Comparison of ENCODE assay signal across 7 mouse cellular contexts in genomic region chr10:30600094-30600534, GRCm38 (mm10). TPM values are rescaled to one million over a fixed set of nuclear protein-coding genes. Genes with fewer than 3 reads are reported as not detected.
DNase-seq lines count a peak whose midpoint lies in the region; ATAC-seq and TF ChIP-seq lines count a peak whose summit lies in the region.

No protein-coding gene starts in this region.

- TF ChIP-seq POLR2A in cortical plate, adult 2 months (IDR thresholded peaks at IDR 0.05; ENCODE audit: extremely low read depth, insufficient read depth, low read length): no peak

- H3K4me2 ChIP-seq in lung, postnatal 0 days (replicated peaks; ENCODE audit: low read depth, low read length): peak overlapping the region; percentile 84
- peak overlapping the region; percentile 86 for H3K4me2 ChIP-seq in hindbrain, embryonic 15.5 days
- H3K4me2 ChIP-seq in midbrain, embryonic 14.5 days (ENCODE audit: low read length): peak overlapping the region; percentile 86

- peak overlapping the region; percentile 88 for H3K4me3 ChIP-seq in lung, postnatal 0 days (ENCODE audit: low read depth, low read length)
- peak overlapping the region; percentile 86 for H3K4me3 ChIP-seq in cortical plate, adult 2 months (ENCODE audit: insufficient read depth, low read length)
- peak overlapping the region; percentile 71 for H3K4me3 ChIP-seq in hindbrain, embryonic 15.5 days
- H3K4me3 ChIP-seq in midbrain, embryonic 14.5 days (replicated peaks; ENCODE audit: low read depth, low read length): peak overlapping the region; percentile 62

- H3K27ac ChIP-seq in lung, postnatal 0 days (ENCODE audit: low read length): peak overlapping the region; percentile 88
- no peak overlapping the region for H3K27ac ChIP-seq in cortical plate, adult 2 months (ENCODE audit: insufficient read depth, low read length)
- peak overlapping the region; percentile 85 for H3K27ac ChIP-seq in hindbrain, embryonic 15.5 days (replicated peaks)
- H3K27ac ChIP-seq in midbrain, embryonic 14.5 days (replicated peaks; ENCODE audit: low read depth, low read length): peak overlapping the region; percentile 80

- WGBS in lung, postnatal 0 days: under 1% methylated on average over 18 of the region's 27 CpGs
- WGBS in hindbrain, embryonic 15.5 days: under 1% methylated on average over 27 of the region's 27 CpGs
- under 1% methylated on average over 25 of the region's 27 CpGs for WGBS in midbrain, embryonic 14.5 days

- ATAC-seq in lung, postnatal 0 days: peak; percentile 80
- peak; percentile 88 for ATAC-seq in hindbrain, embryonic 15.5 days (ENCODE audit: low FRiP score, low read depth)
- ATAC-seq in midbrain, embryonic 14.5 days (ENCODE audit: low FRiP score, low TSS enrichment): peak; percentile 88

- H3K4me1 ChIP-seq in lung, postnatal 0 days (ENCODE audit: insufficient read depth, low read depth, low read length): 0 out of 2 replicates have a peak, but pooled peaks cover 2% of the 10 kb centered on the region
- H3K4me1 ChIP-seq in cortical plate, adult 2 months (ENCODE audit: control insufficient read depth, insufficient read depth, low read length): 0 out of 2 replicates have a peak, but pooled peaks cover 1% of the 10 kb centered on the region
- H3K4me1 ChIP-seq in hindbrain, embryonic 15.5 days (replicated peaks): peaks cover 21% of the 10 kb centered on the region
- H3K4me1 ChIP-seq in midbrain, embryonic 14.5 days (ENCODE audit: control insufficient read depth, insufficient read depth, low read length): peaks cover 18% of the 10 kb centered on the region

- no peak for TF ChIP-seq EP300 in lung, postnatal 0 days (IDR thresholded peaks at IDR 0.05)

- no peak for TF ChIP-seq CTCF in lung, postnatal 0 days (IDR thresholded peaks at IDR 0.05)
- no peak for TF ChIP-seq CTCF in cortical plate, adult 2 months (IDR thresholded peaks at IDR 0.05; ENCODE audit: extremely low read depth, insufficient read depth, low read length)

- no peaks in the 10 kb centered on the region for H3K27me3 ChIP-seq in lung, postnatal 0 days (replicated peaks; ENCODE audit: insufficient read depth, low read length)
- H3K27me3 ChIP-seq in hindbrain, embryonic 15.5 days: no peaks in the 10 kb centered on the region
- no peaks in the 10 kb centered on the region for H3K27me3 ChIP-seq in midbrain, embryonic 14.5 days (ENCODE audit: control insufficient read depth, insufficient read depth, low read length)

- H3K9ac ChIP-seq in lung, postnatal 0 days (replicated peaks; ENCODE audit: low read depth): peak overlapping the region; percentile 72
- peak overlapping the region; percentile 77 for H3K9ac ChIP-seq in hindbrain, embryonic 15.5 days
- peak overlapping the region; percentile 65 for H3K9ac ChIP-seq in midbrain, embryonic 14.5 days (replicated peaks; ENCODE audit: low read length)

- intact Hi-C loops in gastrocnemius, postnatal 14 days (cut with DNase I; ENCODE audit: low total_unique reads): no loop called here

- peak; percentile 39 for DNase-seq in lung, postnatal 0 days (ENCODE audit: low spot score)
- no peak for DNase-seq in lung, postnatal 25 days (ENCODE audit: low spot score)
- DNase-seq in midbrain, embryonic 14.5 days: no peak
- DNase-seq in spleen, postnatal 14 days (ENCODE audit: low spot score in 2 of 2): no peak
- DNase-seq in gastrocnemius, postnatal 14 days: no peak

- H3K9me3 ChIP-seq in lung, postnatal 0 days (ENCODE audit: low read length): no peaks in the 10 kb centered on the region
- H3K9me3 ChIP-seq in hindbrain, embryonic 15.5 days: no peaks in the 10 kb centered on the region
- H3K9me3 ChIP-seq in midbrain, embryonic 14.5 days (ENCODE audit: control insufficient read depth, low read length): no peaks in the 10 kb centered on the region

- no peaks in the 10 kb centered on the region for H3K36me3 ChIP-seq in lung, postnatal 0 days (ENCODE audit: insufficient read depth, low read length)
- H3K36me3 ChIP-seq in hindbrain, embryonic 15.5 days: peaks cover 20% of the 10 kb centered on the region
- H3K36me3 ChIP-seq in midbrain, embryonic 14.5 days (ENCODE audit: control insufficient read depth, insufficient read depth, low read length): peaks cover 20% of the 10 kb centered on the region

RNA-seq across cellular contexts. Expression of gene Trmt11, which starts 0.4 kb away (rescaled TPM):
- 14.8 and 15.4 TPM in 2 replicates for polyA plus RNA-seq in lung, postnatal 0 days (2015; fragmentation: Nextera tagmentation; extraction: Ambion mirVana)
- 4.7 and 5.1 TPM in 2 replicates for polyA plus RNA-seq in cortical plate, adult 2 months (2012; rRNA removed)
- polyA plus RNA-seq in hindbrain, embryonic 15.5 days (2015; fragmentation: Nextera tagmentation; extraction: Ambion mirVana): 20.0 and 21.0 TPM in 2 replicates
- polyA plus RNA-seq in midbrain, embryonic 14.5 days (2014; fragmentation: Nextera tagmentation; extraction: Ambion mirVana): 19.7 TPM in 2 replicates
- 1 to 10 TPM; 3.6 to 4.0 TPM for total RNA-seq in gastrocnemius, postnatal 14 days (2021)

RNA-seq across cellular contexts. Expression of gene Hint3, which starts 29.3 kb away (rescaled TPM):
- polyA plus RNA-seq in lung, postnatal 0 days (2015; fragmentation: Nextera tagmentation; extraction: Ambion mirVana): 37.2 and 46.0 TPM in 2 replicates
- polyA plus RNA-seq in cortical plate, adult 2 months (2012; rRNA removed): 20.2 and 20.4 TPM in 2 replicates
- polyA plus RNA-seq in hindbrain, embryonic 15.5 days (2015; fragmentation: Nextera tagmentation; extraction: Ambion mirVana): 17.7 and 20.8 TPM in 2 replicates
- polyA plus RNA-seq in midbrain, embryonic 14.5 days (2014; fragmentation: Nextera tagmentation; extraction: Ambion mirVana): 21.8 TPM in 2 replicates
- total RNA-seq in gastrocnemius, postnatal 14 days (2021): 10 to 100 TPM; 38.1 to 44.6 TPM
